ENCODE assay signal across 15 mouse cellular contexts in the genomic region with DNA sequence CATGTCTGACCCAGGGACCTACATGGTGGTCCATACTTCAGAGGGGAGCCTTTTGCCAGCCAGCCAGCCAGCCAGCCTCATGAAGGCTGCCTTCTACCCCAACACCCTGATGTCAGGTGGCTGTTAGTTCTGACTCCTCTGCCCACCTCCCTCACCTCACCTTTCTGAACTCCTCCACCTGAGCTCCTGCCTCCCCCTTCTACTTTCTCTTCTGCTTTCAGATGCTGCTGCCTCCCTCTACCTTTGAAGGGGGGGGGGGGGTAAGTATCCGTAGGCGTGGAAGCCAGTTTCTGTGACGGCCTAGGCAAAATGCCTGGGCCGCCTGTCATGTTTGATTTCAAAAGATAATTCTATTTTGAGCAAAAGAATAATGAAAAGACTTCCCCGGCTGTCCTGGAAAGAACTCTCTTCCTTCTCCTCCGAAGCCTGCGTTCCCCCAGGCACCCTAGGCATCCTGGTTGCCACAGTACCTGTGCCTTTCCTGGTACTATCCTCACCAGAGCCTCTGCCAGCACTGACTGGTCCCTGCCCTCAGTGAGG.
"Had no signal": no experiment of that assay in that cellular context is flagged by ENCODE, and none has a peak within 500 bp of the region (broad histone marks: within the 10 kb centered on the region; RNA-seq: fewer than 3 reads in every experiment).

No protein-coding gene starts in this region.

- ATAC-seq: intestine, postnatal 0 days; lung, postnatal 0 days; midbrain, embryonic 16.5 days had no signal

- H3K4me1 ChIP-seq: liver, embryonic 13.5 days had no signal

- DNase-seq: kidney, postnatal 25 days; layer of hippocampus, adult 9-11 months; liver, embryonic 13.5 days; lung, embryonic 14.5 days; right cerebral cortex, adult 18-20 months; thymus, adult 2 months; thymus, postnatal 14 days; thymus, postnatal 4 days had no signal

- H3K27me3 ChIP-seq: liver, embryonic 13.5 days had no signal

- H3K36me3 ChIP-seq: liver, embryonic 13.5 days had no signal

- H3K27ac ChIP-seq: kidney, postnatal 0 days; layer of hippocampus, adult 2 months; liver, embryonic 13.5 days; macrophage; stomach, postnatal 0 days had no signal

- H3K9me3 ChIP-seq: liver, embryonic 13.5 days had no signal

- H3K9ac ChIP-seq: liver, embryonic 13.5 days; lung, embryonic 14.5 days had no signal

- H3K4me2 ChIP-seq: liver, embryonic 13.5 days; lung, embryonic 14.5 days had no signal

- H3K4me3 ChIP-seq: layer of hippocampus, adult 2 months; liver, embryonic 13.5 days had no signal
